Mouse (Mus musculus): Measurements from ENCODE around the gene Ak2.

GRCm38 (mm10) chr4:128977217-128977616 lies 14.5 kb upstream of the Ak2 start:
- no peak for TF ChIP-seq POLR2AphosphoS2 (IDR thresholded peaks at IDR 0.05; ENCODE audit: low read length)
- TF ChIP-seq CTCF (IDR thresholded peaks at IDR 0.05 in 2 of 3, conservative IDR thresholded peaks at IDR 0.05 in 1 of 3; ENCODE audit: control insufficient read depth in 1 of 3, insufficient read depth in 1 of 3, low read depth in 2 of 3, low read length in 3 of 3, poor library complexity in 1 of 3, severe bottlenecking in 1 of 3) = no peak
- no peak for TF ChIP-seq TAL1 (IDR thresholded peaks at IDR 0.05; ENCODE audit: low read length)
- TF ChIP-seq UBTF (IDR thresholded peaks at IDR 0.05; ENCODE audit: borderline replicate concordance, insufficient read depth, low read depth, low read length) = no peak
- no peak for TF ChIP-seq CHD2 (IDR thresholded peaks at IDR 0.05; ENCODE audit: low read length)
- TF ChIP-seq JUND (IDR thresholded peaks at IDR 0.05; ENCODE audit: low read depth, low read length) = no peak
- no peak for TF ChIP-seq MAX (IDR thresholded peaks at IDR 0.05; ENCODE audit: low read length)
- TF ChIP-seq ZKSCAN1 (IDR thresholded peaks at IDR 0.05; ENCODE audit: low read depth, low read length) = no peak
- TF ChIP-seq EP300 (IDR thresholded peaks at IDR 0.05; ENCODE audit: low read depth in 1 of 2, low read length in 2 of 2) = no peak

Data from MEL (cell line).